Mouse (Mus musculus) midbrain, embryonic 15.5 days (tissue): Measurements from ENCODE around the gene Necab3. TPM values are rescaled to one million over a fixed set of nuclear protein-coding genes. Genes with fewer than 3 reads are reported as not detected.

Source experiments
- ATAC-seq: fragments of 200-750 bp; cut with Nextera tagmentation; replicated peaks from 2 replicates; pipeline ENCODE4 v1.8.0; 2017; ENCODE audit warnings: moderate TSS enrichment
- H3K27ac ChIP-seq: fragments of 300-500 bp; sonication (generic); 2 replicates; pipeline ENCODE4 v1.5.1; 2015; ENCODE audit warnings: mild to moderate bottlenecking, inconsistent platforms
- H3K27me3 ChIP-seq: fragments of 300-500 bp; sonication (generic); replicated peaks from 2 replicates; pipeline ENCODE4 v1.6.1; 2015; ENCODE audit warnings: inconsistent platforms
- H3K36me3 ChIP-seq: fragments of 300-500 bp; sonication (generic); replicated peaks from 2 replicates; pipeline ENCODE4 v1.6.1; 2015; ENCODE audit warnings: inconsistent platforms
- H3K4me1 ChIP-seq: fragments of 300-500 bp; sonication (generic); 2 replicates; pipeline ENCODE4 v1.6.1; 2015; ENCODE audit warnings: inconsistent platforms
- H3K4me2 ChIP-seq: fragments of 300-500 bp; sonication (generic); 2 replicates; pipeline ENCODE4 v1.6.1; 2015; ENCODE audit warnings: inconsistent platforms, mild to moderate bottlenecking, moderate library complexity
- H3K4me3 ChIP-seq: fragments of 300-500 bp; sonication (generic); 2 replicates; pipeline ENCODE4 v1.5.1; 2015; ENCODE audit warnings: mild to moderate bottlenecking, inconsistent platforms
- H3K9ac ChIP-seq: fragments of 300-500 bp; sonication (generic); 2 replicates; pipeline ENCODE4 v1.6.1; 2015; ENCODE audit warnings: mild to moderate bottlenecking, inconsistent platforms
- H3K9me3 ChIP-seq: fragments of 300-500 bp; sonication (generic); 2 replicates; pipeline ENCODE4 v1.6.1; 2016; ENCODE audit warnings: inconsistent platforms
- WGBS: fragments of 180-500 bp; shearing (Covaris S2); methylation state at CpG from one replicate; pipeline ENCODE4 v1.1.7; 2015; ENCODE audit warnings: mixed read lengths; 5-methylcytosine and 5-hydroxymethylcytosine counted together
- polyA plus RNA-seq: library from polyadenylated mRNA; unstranded; fragments of >200 nt; fragmentation: Nextera tagmentation; extraction: Ambion mirVana; gene quantifications from 2 replicates; pipeline ENCODE4 v1.2.1, GENCODE M21; 2015

The Necab3 gene
- polyA plus RNA-seq, 1 experiment from 2014 or later, result 18.0 TPM

- WGBS, result 76% methylated on average over 4 of the region's 4 CpGs
- H3K9ac ChIP-seq, result no peak overlapping the region
These were observed 12.0 kb upstream of the Necab3 start for GRCm38 (mm10) chr2:154570666-154571065.

GRCm38 (mm10) chr2:154569836-154570286 lies 11.2 kb upstream of the Necab3 start, which contains the start of gene E2f1:
Gene E2f1, minus strand, starts transcription at chr2:154569892.
- Histone ChIP-seq H3K9ac (peak within 1 kb of the TSS; percentile 29), H3K27me3 (no peaks in the 10 kb centered on the region), H3K4me1 (peaks cover 18% of the 10 kb centered on the region), H3K4me2 (peak within 1 kb of the TSS; percentile 98), H3K36me3 (no peaks in the 10 kb centered on the region), H3K9me3 (no peaks in the 10 kb centered on the region), H3K4me3 (peak within 1 kb of the TSS; percentile 68), H3K27ac (peak within 1 kb of the TSS; percentile 51)
- under 1% methylated on average over 30 of the region's 44 CpGs for WGBS
- ATAC-seq, result peak; percentile 99

More at GRCm38 (mm10) chr2:154570666-154571065, 12.0 kb upstream of the Necab3 start:
- peak overlapping the region; percentile 98 for H3K4me2 ChIP-seq
- no peaks in the 10 kb centered on the region for H3K27me3 ChIP-seq
- H3K27ac ChIP-seq, result peak overlapping the region; percentile 51; the same call in 1 of the 2 replicates
- no peaks in the 10 kb centered on the region for H3K36me3 ChIP-seq
- no peak for ATAC-seq
- H3K4me1 ChIP-seq, result peaks cover 18% of the 10 kb centered on the region
- peak overlapping the region; percentile 68; the same call in 1 of the 2 replicates for H3K4me3 ChIP-seq
- H3K9me3 ChIP-seq, result no peaks in the 10 kb centered on the region

GRCm38 (mm10) chr2:154569071-154569748 lies 10.5 kb upstream of the Necab3 start:
- peak; percentile 62 for ATAC-seq
- Histone ChIP-seq H3K9me3 (no peaks in the 10 kb centered on the region), H3K4me3 (peak overlapping the region; percentile 68), H3K27me3 (no peaks in the 10 kb centered on the region), H3K36me3 (no peaks in the 10 kb centered on the region), H3K4me2 (peak overlapping the region; percentile 98), H3K27ac (peak overlapping the region; percentile 37), H3K4me1 (peaks cover 18% of the 10 kb centered on the region), H3K9ac (peak overlapping the region; percentile 29; the same call in 1 of the 2 replicates)
- WGBS, result 0% methylated on average over 44 of the region's 70 CpGs

- peak overlapping the region; percentile 98 for H3K4me2 ChIP-seq
- H3K9ac ChIP-seq, result no peak overlapping the region
- no peaks in the 10 kb centered on the region for H3K36me3 ChIP-seq
- WGBS, result 10% methylated on average over 10 of the region's 10 CpGs
- H3K27ac ChIP-seq, result peak overlapping the region; percentile 37
- ATAC-seq, result no peak
- H3K4me1 ChIP-seq, result peaks cover 18% of the 10 kb centered on the region
- H3K27me3 ChIP-seq, result no peaks in the 10 kb centered on the region
- H3K4me3 ChIP-seq, result peak overlapping the region; percentile 68
- no peaks in the 10 kb centered on the region for H3K9me3 ChIP-seq
These were observed 9.8 kb upstream of the Necab3 start for GRCm38 (mm10) chr2:154568329-154569070.

- 0 out of 2 replicates have a peak overlapping the region, but pooled peaks have one; percentile 37 for H3K27ac ChIP-seq
- WGBS, result 59% methylated on average over 2 of the region's 2 CpGs
- no peak overlapping the region for H3K9ac ChIP-seq
- H3K4me1 ChIP-seq, result peaks cover 18% of the 10 kb centered on the region
- no peaks in the 10 kb centered on the region for H3K36me3 ChIP-seq
- peak overlapping the region; percentile 98; the same call in 1 of the 2 replicates for H3K4me2 ChIP-seq
- no peak for ATAC-seq
- H3K27me3 ChIP-seq, result no peaks in the 10 kb centered on the region
- H3K4me3 ChIP-seq, result no peak overlapping the region
- no peaks in the 10 kb centered on the region for H3K9me3 ChIP-seq
These were observed 9.1 kb upstream of the Necab3 start for GRCm38 (mm10) chr2:154567766-154568165.

GRCm38 (mm10) chr2:154566641-154567040 lies 8.0 kb upstream of the Necab3 start:
- 50% methylated on average over 8 of the region's 8 CpGs for WGBS
- H3K27me3 ChIP-seq, result no peaks in the 10 kb centered on the region
- no peak overlapping the region for H3K9ac ChIP-seq
- H3K9me3 ChIP-seq, result no peaks in the 10 kb centered on the region
- ATAC-seq, result no peak
- H3K4me1 ChIP-seq, result peaks cover 18% of the 10 kb centered on the region
- H3K4me2 ChIP-seq, result no peak overlapping the region
- H3K36me3 ChIP-seq, result no peaks in the 10 kb centered on the region
- no peak overlapping the region for H3K4me3 ChIP-seq
- H3K27ac ChIP-seq, result no peak overlapping the region

- no peak for ATAC-seq
- Histone ChIP-seq H3K9ac (no peak overlapping the region), H3K4me1 (peaks cover 18% of the 10 kb centered on the region), H3K27ac (no peak overlapping the region), H3K27me3 (no peaks in the 10 kb centered on the region), H3K36me3 (no peaks in the 10 kb centered on the region), H3K9me3 (no peaks in the 10 kb centered on the region), H3K4me2 (no peak overlapping the region), H3K4me3 (no peak overlapping the region)
- WGBS, result 71% methylated on average over 3 of the region's 3 CpGs
These were observed 6.9 kb upstream of the Necab3 start for GRCm38 (mm10) chr2:154565562-154565961.

GRCm38 (mm10) chr2:154563612-154564170 lies 5.0 kb upstream of the Necab3 start:
- Histone ChIP-seq H3K4me1 (peaks cover 19% of the 10 kb centered on the region), H3K4me2 (no peak overlapping the region), H3K27me3 (no peaks in the 10 kb centered on the region), H3K27ac (no peak overlapping the region), H3K4me3 (no peak overlapping the region), H3K9me3 (no peaks in the 10 kb centered on the region), H3K36me3 (no peaks in the 10 kb centered on the region), H3K9ac (no peak overlapping the region)
- ATAC-seq, result no peak
- WGBS, result 91% methylated on average over 22 of the region's 22 CpGs

- no peaks in the 10 kb centered on the region for H3K9me3 ChIP-seq
- 0 out of 2 replicates have a peak overlapping the region, but pooled peaks have one; percentile 76 for H3K4me2 ChIP-seq
- H3K36me3 ChIP-seq, result no peaks in the 10 kb centered on the region
- no peak overlapping the region for H3K9ac ChIP-seq
- H3K4me3 ChIP-seq, result no peak overlapping the region
- no peak for ATAC-seq
- WGBS, result 55% methylated on average over 5 of the region's 5 CpGs
- H3K4me1 ChIP-seq, result peaks cover 31% of the 10 kb centered on the region
- no peaks in the 10 kb centered on the region for H3K27me3 ChIP-seq
- no peak overlapping the region; the same call in 1 of the 2 replicates for H3K27ac ChIP-seq
These were observed 1.4 kb downstream of the Necab3 start for GRCm38 (mm10) chr2:154557184-154557832.

- no peak overlapping the region for H3K27ac ChIP-seq
- ATAC-seq, result no peak
- H3K9ac ChIP-seq, result no peak overlapping the region
- WGBS, result 68% methylated on average over 6 of the region's 6 CpGs
- no peaks in the 10 kb centered on the region for H3K36me3 ChIP-seq
- no peak overlapping the region for H3K4me3 ChIP-seq
- peaks cover 38% of the 10 kb centered on the region for H3K4me1 ChIP-seq
- no peaks in the 10 kb centered on the region for H3K9me3 ChIP-seq
- H3K4me2 ChIP-seq, result no peak overlapping the region
- peaks cover 12% of the 10 kb centered on the region; the same call in 1 of the 2 replicates for H3K27me3 ChIP-seq
These were observed 3.5 kb downstream of the Necab3 start for GRCm38 (mm10) chr2:154555235-154555634.

GRCm38 (mm10) chr2:154552424-154552907 lies 6.2 kb downstream of the Necab3 start:
- no peak overlapping the region for H3K9ac ChIP-seq

More at GRCm38 (mm10) chr2:154552424-154552907, 6.2 kb downstream of the Necab3 start:
- no peaks in the 10 kb centered on the region for H3K36me3 ChIP-seq
- H3K4me3 ChIP-seq, result no peak overlapping the region
- peak overlapping the region; percentile 33 for H3K4me2 ChIP-seq
- peaks cover 32% of the 10 kb centered on the region for H3K4me1 ChIP-seq
- H3K27ac ChIP-seq, result no peak overlapping the region; the same call in 1 of the 2 replicates
- H3K9me3 ChIP-seq, result no peaks in the 10 kb centered on the region
- WGBS, result 26% methylated on average over 27 of the region's 27 CpGs
- peak; percentile 47 for ATAC-seq
- peaks cover 14% of the 10 kb centered on the region; the same call in 1 of the 2 replicates for H3K27me3 ChIP-seq
